Mouse (Mus musculus) left cerebral cortex, adult 2 months (tissue): ENCODE data around the gene Spata2l. TPM values are rescaled to one million over a fixed set of nuclear protein-coding genes. Genes with fewer than 3 reads are reported as not detected.
"Not testable (repeated sequence)": the region's sequence is repeated elsewhere in the genome, so short reads cannot be mapped to it uniquely, and the experiment has no call there.

ENCODE experiments used
- DNase-seq, 2 experiments: peaks; one replicate each; pipeline ENCODE4 v3.0.0; 2021 to 2022; ENCODE audit warnings: low spot score in 2 of 2, mixed read lengths in 1 of 2; ENCODE audit errors: extremely low spot score in 1 of 2
- H3K27ac ChIP-seq: fragments of 200-600 bp; 2 replicates; pipeline ENCODE4 v1.8.1; 2022
- H3K4me3 ChIP-seq: fragments of 200-600 bp; 2 replicates; pipeline ENCODE4 v1.8.1; 2022
- CTCF ChIP-seq: fragments of 200-600 bp; IDR thresholded peaks from 2 replicates; pipeline ENCODE4 v1.8.1; 2022; ENCODE audit warnings: antibody characterized with exemption, mild to moderate bottlenecking, moderate library complexity
- intact Hi-C: fragments of 180-260 bp; cut with DNase I; formaldehyde crosslinking; loops from one replicate; pipeline ENCODE4 v1.15.1; 2025
- long read RNA-seq, 2 experiments: library from polyadenylated mRNA; stranded (forward); transcript quantifications; one replicate each; pipeline ENCODE4 v2.0.0; 2021; ENCODE audit warnings: borderline mapping rate in 2 of 2
- total RNA-seq, 2 experiments: library from RNA; stranded (reverse); gene quantifications; 2 replicates each; pipeline ENCODE4 v1.2.3; 2021

The Spata2l gene
- 10 to 100 TPM; 75.4 to 97.5 TPM for total RNA-seq
- long read RNA-seq, experiment 1, transcript Spata2l-202 (2 exons, 2,707 nt) = major isoform, 74 of 154 reads
- long read RNA-seq, experiment 1, transcript Spata2l-201 (3 exons, 2,380 nt) = minor isoform, 33 of 154 reads
- long read RNA-seq, experiment 1, partial matches to known transcripts = 0 of 154 reads
- long read RNA-seq, experiment 1, other reads (novel, unspliced or antisense) = 45 of 154 reads
- long read RNA-seq, experiment 2, transcript Spata2l-202 (2 exons, 2,707 nt) = major isoform, 75 of 157 reads
- long read RNA-seq, experiment 2, transcript Spata2l-201 (3 exons, 2,380 nt) = minor isoform, 19 of 157 reads
- long read RNA-seq, experiment 2, partial matches to known transcripts = 2 of 157 reads
- long read RNA-seq, experiment 2, other reads (novel, unspliced or antisense) = 59 of 157 reads

- intact Hi-C loops = loop anchor here (1.0 kb wide), 1 partner anchor 18 kb away; the partner anchor contains the start of genes Vps9d1 and Zfp276
- TF ChIP-seq CTCF = peak; percentile 22
- peak; percentile 83 to 87 for DNase-seq
- Histone ChIP-seq H3K4me3 (peak within 1 kb of the TSS; percentile 74), H3K27ac (peak within 1 kb of the TSS; percentile 93)
These were observed at the start of gene Spata2l for GRCm38 (mm10) chr8:123235520-123236497. TSS of gene Spata2l (minus strand) at chr8:123236233.

- Histone ChIP-seq H3K4me3 (no peak overlapping the region), H3K27ac (no peak overlapping the region)
- no peak for DNase-seq
- intact Hi-C loops = no loop called here
- TF ChIP-seq CTCF = no peak
These were observed 48.5 kb upstream of the Spata2l start for GRCm38 (mm10) chr8:123284493-123284892.

- H3K27ac ChIP-seq = no peak overlapping the region
- no peak for TF ChIP-seq CTCF
- no peak overlapping the region for H3K4me3 ChIP-seq
- no peak for DNase-seq
- intact Hi-C loops = no loop called here
These were observed 48.0 kb upstream of the Spata2l start for GRCm38 (mm10) chr8:123283991-123284390.

- intact Hi-C loops, H3K4me3 ChIP-seq, DNase-seq, H3K27ac ChIP-seq: not testable (repeated sequence)
These were observed 47.0 kb upstream of the Spata2l start for GRCm38 (mm10) chr8:123282994-123283393.

GRCm38 (mm10) chr8:123280302-123281094, 44.5 kb upstream of the Spata2l start:
- Histone ChIP-seq H3K27ac (no peak overlapping the region), H3K4me3 (no peak overlapping the region)
- intact Hi-C loops = no loop called here
- DNase-seq = no peak
- TF ChIP-seq CTCF = no peak

- Histone ChIP-seq H3K4me3 (no peak overlapping the region), H3K27ac (no peak overlapping the region)
- intact Hi-C loops = no loop called here
- DNase-seq = no peak
- TF ChIP-seq CTCF = no peak
These were observed 43.8 kb upstream of the Spata2l start for GRCm38 (mm10) chr8:123279828-123280227.

GRCm38 (mm10) chr8:123278445-123278844, 42.4 kb upstream of the Spata2l start:
- DNase-seq = no peak
- no peak for TF ChIP-seq CTCF
- intact Hi-C loops = no loop called here
- Histone ChIP-seq H3K4me3 (no peak overlapping the region), H3K27ac (no peak overlapping the region)

- no peak for TF ChIP-seq CTCF
- no peak overlapping the region for H3K27ac ChIP-seq
- intact Hi-C loops = no loop called here
- H3K4me3 ChIP-seq = no peak overlapping the region
- DNase-seq = no peak
These were observed 39.1 kb upstream of the Spata2l start for GRCm38 (mm10) chr8:123275096-123275495.

- TF ChIP-seq CTCF = no peak
- intact Hi-C loops = no loop called here
These were observed 38.4 kb upstream of the Spata2l start for GRCm38 (mm10) chr8:123274447-123274846.

GRCm38 (mm10) chr8:123271901-123272300, 35.9 kb upstream of the Spata2l start:
- intact Hi-C loops = no loop called here
- Histone ChIP-seq H3K27ac (no peak overlapping the region), H3K4me3 (no peak overlapping the region)
- no peak for DNase-seq
- no peak for TF ChIP-seq CTCF

More at GRCm38 (mm10) chr8:123274447-123274846, 38.4 kb upstream of the Spata2l start:
- Histone ChIP-seq H3K27ac (no peak overlapping the region), H3K4me3 (no peak overlapping the region)
- no peak for DNase-seq

GRCm38 (mm10) chr8:123271147-123271546, 35.1 kb upstream of the Spata2l start:
- TF ChIP-seq CTCF = no peak
- no peak overlapping the region for H3K27ac ChIP-seq
- no peak for DNase-seq

More at GRCm38 (mm10) chr8:123271147-123271546, 35.1 kb upstream of the Spata2l start:
- intact Hi-C loops = no loop called here
- no peak overlapping the region for H3K4me3 ChIP-seq
